Mouse (Mus musculus) MEL (cell line): Measurements from ENCODE around the gene Samd5. TPM values are rescaled to one million over a fixed set of nuclear protein-coding genes. Genes with fewer than 3 reads are reported as not detected.

Experiments
- DNase-seq: peaks from one replicate; pipeline ENCODE4 v3.0.0; 2011; ENCODE audit warnings: low read depth, low spot score
- H3K27ac ChIP-seq: 2 replicates; pipeline ENCODE4 v1.5.1; 2012; ENCODE audit warnings: low read depth, mild to moderate bottlenecking, control low read depth, low read length, moderate library complexity; ENCODE audit not compliant: control insufficient read depth
- H3K27me3 ChIP-seq, 2 experiments: fragments of 150-350 bp in 1 of 2; sonication (generic) in 1 of 2; 2 replicates each; pipeline ENCODE4 v1.6.1; 2012; ENCODE audit warnings: low read length in 2 of 2, mild to moderate bottlenecking in 2 of 2, improper control_type of control experiment in 1 of 2, moderate library complexity in 1 of 2; ENCODE audit not compliant: insufficient read depth in 2 of 2, control insufficient read depth in 1 of 2
- H3K36me3 ChIP-seq, 2 experiments: 2 replicates each; pipeline ENCODE4 v1.6.1; 2012 to 2014; ENCODE audit warnings: low read length in 2 of 2, improper control_type of control experiment in 1 of 2, inconsistent platforms in 1 of 2, mild to moderate bottlenecking in 1 of 2; ENCODE audit not compliant: insufficient read depth in 2 of 2, control insufficient read depth in 1 of 2
- H3K4me1 ChIP-seq, 2 experiments: fragments of 150-350 bp in 1 of 2; sonication (generic) in 1 of 2; 2 replicates each; pipeline ENCODE4 v1.6.1; 2012; ENCODE audit warnings: low read length in 2 of 2, improper control_type of control experiment in 1 of 2, mild to moderate bottlenecking in 1 of 2; ENCODE audit not compliant: insufficient read depth in 2 of 2, control insufficient read depth in 1 of 2
- H3K4me3 ChIP-seq, 2 experiments: fragments of 150-350 bp in 1 of 2; sonication (generic) in 1 of 2; 2 replicates each; pipeline ENCODE4 v1.5.1; 2012; ENCODE audit warnings: low read depth in 2 of 2, low read length in 2 of 2, mild to moderate bottlenecking in 2 of 2, moderate library complexity in 2 of 2, control low read depth in 1 of 2, improper control_type of control experiment in 1 of 2; ENCODE audit not compliant: control insufficient read depth in 1 of 2, insufficient read depth in 1 of 2
- H3K79me2 ChIP-seq: 2 replicates; pipeline ENCODE4 v1.6.1; 2012; ENCODE audit warnings: mild to moderate bottlenecking, low read length, moderate library complexity; ENCODE audit not compliant: control insufficient read depth, poor library complexity, insufficient read depth
- H3K9ac ChIP-seq: 2 replicates; pipeline ENCODE4 v1.6.1; 2012; ENCODE audit warnings: low read depth, mild to moderate bottlenecking, control low read depth, low read length, moderate library complexity; ENCODE audit not compliant: control insufficient read depth, poor library complexity, severe bottlenecking
- H3K9me3 ChIP-seq: fragments of 150-350 bp; sonication (generic); replicated peaks from 2 replicates; pipeline ENCODE4 v1.6.1; 2012; ENCODE audit warnings: mild to moderate bottlenecking, low read length, improper control_type of control experiment, moderate library complexity; ENCODE audit not compliant: insufficient read depth
- BHLHE40 ChIP-seq: IDR thresholded peaks from 2 replicates; pipeline ENCODE4 v1.6.1; 2012; ENCODE audit warnings: low read depth, mild to moderate bottlenecking, inconsistent platforms, low read length, improper control_type of control experiment, borderline replicate concordance
- CTCF ChIP-seq, 3 experiments: IDR thresholded peaks in 2 of 3; conservative IDR thresholded peaks in 1 of 3; 2 replicates each; pipeline ENCODE4 v1.5.1; 2011 to 2012; ENCODE audit warnings: low read length in 3 of 3, low read depth in 2 of 3, mild to moderate bottlenecking in 2 of 3, improper control_type of control experiment in 1 of 3, inconsistent platforms in 1 of 3, mixed read lengths in 1 of 3, moderate library complexity in 1 of 3; ENCODE audit not compliant: control insufficient read depth in 1 of 3, insufficient read depth in 1 of 3, poor library complexity in 1 of 3, severe bottlenecking in 1 of 3
- E2F4 ChIP-seq: IDR thresholded peaks from 2 replicates; pipeline ENCODE4 v1.6.1; 2011; ENCODE audit warnings: low read depth, low read length, improper control_type of control experiment, borderline replicate concordance
- ELF1 ChIP-seq: IDR thresholded peaks from 2 replicates; pipeline ENCODE4 v1.6.1; 2014; ENCODE audit warnings: low read depth, mild to moderate bottlenecking, inconsistent platforms, low read length, improper control_type of control experiment, moderate library complexity
- ETS1 ChIP-seq: IDR thresholded peaks from 2 replicates; pipeline ENCODE4 v1.6.1; 2012; ENCODE audit warnings: low read depth, mild to moderate bottlenecking, inconsistent platforms, low read length, improper control_type of control experiment, moderate library complexity
- GABPA ChIP-seq: IDR thresholded peaks from 2 replicates; pipeline ENCODE4 v1.6.1; 2012; ENCODE audit warnings: low read depth, mild to moderate bottlenecking, inconsistent platforms, low read length, improper control_type of control experiment, moderate library complexity
- JUND ChIP-seq: IDR thresholded peaks from 2 replicates; pipeline ENCODE4 v1.6.1; 2011; ENCODE audit warnings: low read depth, mild to moderate bottlenecking, improper control_type of control experiment, low read length
- MAFK ChIP-seq: IDR thresholded peaks from 2 replicates; pipeline ENCODE4 v1.6.1; 2011; ENCODE audit warnings: low read depth, mild to moderate bottlenecking, low read length, improper control_type of control experiment, borderline replicate concordance
- MAZ ChIP-seq: IDR thresholded peaks from 2 replicates; pipeline ENCODE4 v1.6.1; 2012; ENCODE audit warnings: low read depth, mild to moderate bottlenecking, inconsistent platforms, low read length, improper control_type of control experiment
- MXI1 ChIP-seq: IDR thresholded peaks from 2 replicates; pipeline ENCODE4 v1.6.1; 2011; ENCODE audit warnings: mild to moderate bottlenecking, low read depth, low read length, improper control_type of control experiment
- MYB ChIP-seq: IDR thresholded peaks from 2 replicates; pipeline ENCODE4 v1.6.1; 2011; ENCODE audit warnings: mild to moderate bottlenecking, low read depth, low read length, improper control_type of control experiment
- MYC ChIP-seq: IDR thresholded peaks from 2 replicates; pipeline ENCODE4 v1.6.1; 2011; ENCODE audit warnings: low read depth, mild to moderate bottlenecking, low read length, improper control_type of control experiment, moderate library complexity
- NELFE ChIP-seq: IDR thresholded peaks from 2 replicates; pipeline ENCODE4 v1.6.1; 2011; ENCODE audit warnings: low read depth, low read length, improper control_type of control experiment
- NRF1 ChIP-seq: IDR thresholded peaks from 2 replicates; pipeline ENCODE4 v1.6.1; 2014; ENCODE audit warnings: low read depth, mild to moderate bottlenecking, inconsistent platforms, low read length, improper control_type of control experiment, moderate library complexity; ENCODE audit not compliant: poor library complexity, insufficient read depth, severe bottlenecking
- POLR2A ChIP-seq, 2 experiments: IDR thresholded peaks; 2 replicates each; pipeline ENCODE4 v1.6.1; 2011 to 2012; ENCODE audit warnings: low read length in 2 of 2, mild to moderate bottlenecking in 2 of 2, control low read depth in 1 of 2, improper control_type of control experiment in 1 of 2, low read depth in 1 of 2, moderate library complexity in 1 of 2; ENCODE audit not compliant: control insufficient read depth in 1 of 2, insufficient read depth in 1 of 2, poor library complexity in 1 of 2
- POLR2AphosphoS5 ChIP-seq: IDR thresholded peaks from 2 replicates; pipeline ENCODE4 v1.6.1; 2012; ENCODE audit warnings: low read depth, borderline replicate concordance, mild to moderate bottlenecking, inconsistent platforms, low read length, moderate library complexity, mixed read lengths
- RAD21 ChIP-seq: IDR thresholded peaks from 2 replicates; pipeline ENCODE4 v1.6.1; 2011; ENCODE audit warnings: mild to moderate bottlenecking, low read depth, low read length, improper control_type of control experiment
- RCOR1 ChIP-seq: IDR thresholded peaks from 2 replicates; pipeline ENCODE4 v1.6.1; 2012; ENCODE audit warnings: low read depth, mild to moderate bottlenecking, inconsistent platforms, low read length, improper control_type of control experiment
- SIN3A ChIP-seq: IDR thresholded peaks from 2 replicates; pipeline ENCODE4 v1.6.1; 2012; ENCODE audit warnings: low read length, improper control_type of control experiment, inconsistent platforms
- TAL1 ChIP-seq: IDR thresholded peaks from 2 replicates; pipeline ENCODE4 v1.6.1; 2012; ENCODE audit warnings: mild to moderate bottlenecking, inconsistent platforms, low read length, moderate library complexity, mixed read lengths
- TBP ChIP-seq: IDR thresholded peaks from 2 replicates; pipeline ENCODE4 v1.8.0; 2011; ENCODE audit warnings: low read depth, low read length, improper control_type of control experiment
- USF2 ChIP-seq, 2 experiments: IDR thresholded peaks; 2 replicates each; pipeline ENCODE4 v1.6.1; 2011 to 2012; ENCODE audit warnings: improper control_type of control experiment in 2 of 2, low read length in 2 of 2, borderline replicate concordance in 1 of 2, inconsistent platforms in 1 of 2, low read depth in 1 of 2, mild to moderate bottlenecking in 1 of 2; ENCODE audit not compliant: insufficient read depth in 1 of 2
- ZKSCAN1 ChIP-seq: IDR thresholded peaks from 2 replicates; pipeline ENCODE4 v1.6.1; 2012; ENCODE audit warnings: low read depth, mild to moderate bottlenecking, inconsistent platforms, low read length, improper control_type of control experiment, moderate library complexity
- ZMIZ1 ChIP-seq: IDR thresholded peaks from 2 replicates; pipeline ENCODE4 v1.6.1; 2012; ENCODE audit warnings: low read depth, mild to moderate bottlenecking, inconsistent platforms, low read length, improper control_type of control experiment, moderate library complexity
- ZNF384 ChIP-seq: IDR thresholded peaks from 2 replicates; pipeline ENCODE4 v1.6.1; 2012; ENCODE audit warnings: low read depth, mild to moderate bottlenecking, inconsistent platforms, low read length, improper control_type of control experiment
- polyA plus RNA-seq, 2 experiments: library from polyadenylated mRNA; stranded (reverse) in 1 of 2; unstranded in 1 of 2; fragments of >175 nt in 1 of 2; fragments of >200 nt in 1 of 2; gene quantifications; 2 replicates each; pipeline versions ENCODE4 v1.2.1 to v1.2.4; 2012; ENCODE audit warnings: low replicate concordance in 2 of 2, low read depth in 1 of 2; ENCODE audit not compliant: insufficient read length in 2 of 2, insufficient read depth in 1 of 2, missing spikeins in 1 of 2
- total RNA-seq: library from RNA; depleted of rRNA; stranded (reverse); fragments of 300-350 nt; gene quantifications from 2 replicates; pipeline ENCODE4 v1.2.3, GENCODE M21; 2012

Gene Samd5
- total and polyA plus RNA-seq, 3 experiments = 0.01 TPM; not detected in 2

DNA sequence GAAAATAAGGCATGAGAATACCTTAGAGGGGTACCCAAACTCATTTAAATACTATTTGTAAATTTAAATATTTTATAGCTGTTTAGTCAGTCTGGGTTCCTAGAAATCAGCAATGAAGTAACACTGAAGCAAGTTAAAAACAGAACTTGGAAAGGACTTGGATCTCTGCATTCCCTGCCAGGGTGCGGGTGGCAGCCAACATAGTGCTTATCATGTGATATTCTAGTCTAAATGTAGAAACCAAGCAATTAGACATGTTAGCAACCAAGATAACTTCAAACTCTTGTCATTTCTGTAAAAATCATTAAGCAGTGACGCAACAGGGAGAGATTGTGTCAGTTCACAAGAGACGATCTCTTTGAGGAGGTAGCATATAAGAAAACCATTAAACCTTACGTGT, 32.9 kb downstream of the Samd5 start:
- Histone ChIP-seq H3K4me3 (no peak overlapping the region), H3K79me2 (no peaks in the 10 kb centered on the region), H3K27me3 (no peaks in the 10 kb centered on the region), H3K36me3 (no peaks in the 10 kb centered on the region), H3K9me3 (no peaks in the 10 kb centered on the region), H3K9ac (no peak overlapping the region), H3K4me1 (no peaks in the 10 kb centered on the region), H3K27ac (no peak overlapping the region)
- DNase-seq = no peak
- TF ChIP-seq BHLHE40 = no peak
- TF ChIP-seq CTCF (IDR thresholded peaks at IDR 0.05 in 2 of 3, conservative IDR thresholded peaks at IDR 0.05 in 1 of 3; ENCODE audit: control insufficient read depth in 1 of 3, insufficient read depth in 1 of 3, low read depth in 2 of 3, low read length in 3 of 3, poor library complexity in 1 of 3, severe bottlenecking in 1 of 3) = no peak
- TF ChIP-seq POLR2A (IDR thresholded peaks at IDR 0.05; ENCODE audit: control insufficient read depth in 1 of 2, insufficient read depth in 1 of 2, low read depth in 1 of 2, low read length in 2 of 2, poor library complexity in 1 of 2) = no peak
- no peak for TF ChIP-seq ZNF384
- TF ChIP-seq ZMIZ1 = no peak
- TF ChIP-seq USF2 (IDR thresholded peaks at IDR 0.05; ENCODE audit: borderline replicate concordance in 1 of 2, insufficient read depth in 1 of 2, low read depth in 1 of 2, low read length in 2 of 2) = no peak
- TF ChIP-seq POLR2AphosphoS5 = no peak
- TF ChIP-seq RAD21 = no peak
- TF ChIP-seq NELFE = no peak
- TF ChIP-seq SIN3A = no peak
- no peak for TF ChIP-seq E2F4

DNA sequence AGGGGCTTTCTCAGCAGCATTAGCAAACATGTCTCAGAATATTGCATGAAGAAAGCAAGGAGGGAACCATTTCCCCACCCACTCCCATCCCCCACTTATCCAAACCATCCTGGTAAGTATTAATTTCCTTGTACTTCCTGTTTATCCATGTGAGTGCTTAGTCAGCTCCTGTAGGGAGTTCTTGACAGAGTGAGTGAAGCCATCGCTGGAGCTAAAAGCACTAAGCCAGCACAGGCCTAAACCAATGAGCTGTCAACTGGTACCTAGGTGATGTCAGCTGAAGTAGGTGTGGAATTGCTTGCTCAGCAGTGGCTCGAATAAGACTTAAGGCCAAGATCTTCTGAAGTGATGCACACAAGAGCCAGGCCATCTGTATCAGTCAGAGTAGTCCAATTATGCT, 34.3 kb downstream of the Samd5 start:
- Histone ChIP-seq H3K9ac (no peak overlapping the region), H3K27me3 (no peaks in the 10 kb centered on the region), H3K79me2 (no peaks in the 10 kb centered on the region), H3K9me3 (no peaks in the 10 kb centered on the region), H3K36me3 (no peaks in the 10 kb centered on the region), H3K4me3 (no peak overlapping the region), H3K4me1 (no peaks in the 10 kb centered on the region), H3K27ac (no peak overlapping the region)
- TF ChIP-seq MYC (no peak), TAL1 (no peak), RCOR1 (no peak), TBP (no peak), MAZ (no peak), ZNF384 (no peak), NRF1 (no peak), CTCF (IDR thresholded peaks at IDR 0.05 in 2 of 3, conservative IDR thresholded peaks at IDR 0.05 in 1 of 3; ENCODE audit: control insufficient read depth in 1 of 3, insufficient read depth in 1 of 3, low read depth in 2 of 3, low read length in 3 of 3, poor library complexity in 1 of 3, severe bottlenecking in 1 of 3) (no peak), MAFK (no peak), USF2 (IDR thresholded peaks at IDR 0.05; ENCODE audit: borderline replicate concordance in 1 of 2, insufficient read depth in 1 of 2, low read depth in 1 of 2, low read length in 2 of 2) (no peak), MXI1 (no peak), JUND (no peak), MYB (no peak), ELF1 (no peak), ETS1 (no peak), ZKSCAN1 (no peak), GABPA (no peak)
- DNase-seq = no peak
